Mouse (Mus musculus): ENCODE data around the gene Calm4. TPM values are rescaled to one million over a fixed set of nuclear protein-coding genes. Genes with fewer than 3 reads are reported as not detected.
"Not testable (repeated sequence)": the region's sequence is repeated elsewhere in the genome, so short reads cannot be mapped to it uniquely, and the experiment has no call there.

The Calm4 gene
- not detected for total RNA-seq (2021)
- long read RNA-seq, experiment 1: 0 reads
- long read RNA-seq, experiment 2: 0 reads

GRCm38 (mm10) chr13:3837312-3837807 lies at the start of gene Calm4:
Gene Calm4 (plus strand): TSS chr13:3837757.
- DNase-seq: not testable (repeated sequence)

- DNase-seq: no peak
These were observed 49.0 kb upstream of the Calm4 start for GRCm38 (mm10) chr13:3788588-3788987.

DNA sequence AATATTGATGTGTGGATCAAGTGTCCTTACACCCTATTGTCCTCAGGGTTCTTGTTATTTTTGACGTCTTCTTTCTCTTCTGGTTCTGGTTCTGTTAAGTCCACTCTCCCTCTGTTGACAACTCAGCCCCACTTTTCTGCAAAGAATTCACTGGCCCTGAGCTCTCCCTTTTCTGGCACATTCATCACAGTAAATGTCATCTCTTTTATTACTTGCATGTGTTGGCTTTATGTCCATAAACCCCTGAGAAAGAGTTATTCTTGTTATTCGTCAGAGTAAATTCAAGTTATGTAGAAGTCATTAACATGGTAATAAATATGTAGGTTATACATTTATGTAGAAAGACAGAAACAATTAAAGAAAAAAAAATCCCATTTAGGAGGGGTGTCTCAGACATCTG lies 48.0 kb upstream of the Calm4 start:
- DNase-seq: no peak

DNA sequence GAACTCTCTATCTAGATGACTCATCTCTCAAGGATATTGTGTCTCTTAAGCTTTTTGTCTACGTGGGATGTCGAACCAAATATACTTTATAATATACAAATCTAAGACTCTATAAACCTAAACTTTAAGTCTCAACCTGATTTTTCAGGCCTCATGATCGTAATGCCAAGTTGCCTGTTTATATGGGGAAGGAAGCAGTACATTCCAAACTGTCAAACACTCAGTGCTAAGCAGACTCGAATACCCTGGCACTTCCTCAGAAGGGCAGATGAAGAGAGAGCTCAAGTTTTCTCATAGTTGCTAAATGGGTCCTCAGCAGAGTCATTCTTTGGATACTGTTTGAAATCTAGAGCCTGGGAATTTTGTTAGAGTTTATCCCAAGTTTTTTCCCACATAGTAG lies 40.9 kb upstream of the Calm4 start:
- no peak for DNase-seq

- no peak for DNase-seq
These were observed 38.8 kb upstream of the Calm4 start for GRCm38 (mm10) chr13:3798751-3799150.

GRCm38 (mm10) chr13:3799386-3799785 lies 38.2 kb upstream of the Calm4 start:
- no peak for DNase-seq

- DNase-seq: no peak
These were observed 33.4 kb upstream of the Calm4 start, which contains the start of gene Calml3 for GRCm38 (mm10) chr13:3804186-3804585. Gene Calml3 (minus strand): TSS chr13:3804316.

GRCm38 (mm10) chr13:3805132-3805531 lies 32.4 kb upstream of the Calm4 start:
- no peak for DNase-seq

DNA sequence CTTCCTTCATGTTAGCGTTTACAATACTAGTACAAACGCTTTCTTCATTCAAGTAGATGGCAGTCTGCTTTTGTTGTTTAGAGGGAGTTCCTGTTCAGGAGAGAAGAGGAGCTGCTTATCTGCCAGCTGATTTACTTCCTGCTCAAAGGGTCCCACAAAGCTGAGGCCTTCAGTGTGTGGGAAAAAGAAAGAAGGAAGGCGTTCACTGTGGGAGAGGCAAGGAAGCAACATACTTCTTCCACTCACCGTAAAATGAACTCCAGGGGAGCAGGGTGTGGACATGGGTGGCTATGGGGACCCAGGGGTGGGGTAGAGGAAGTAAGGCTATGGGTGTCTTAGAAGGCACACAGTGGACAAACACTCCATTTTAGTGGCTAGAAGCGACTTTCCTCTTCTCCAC lies 31.9 kb upstream of the Calm4 start:
- DNase-seq: no peak

DNA sequence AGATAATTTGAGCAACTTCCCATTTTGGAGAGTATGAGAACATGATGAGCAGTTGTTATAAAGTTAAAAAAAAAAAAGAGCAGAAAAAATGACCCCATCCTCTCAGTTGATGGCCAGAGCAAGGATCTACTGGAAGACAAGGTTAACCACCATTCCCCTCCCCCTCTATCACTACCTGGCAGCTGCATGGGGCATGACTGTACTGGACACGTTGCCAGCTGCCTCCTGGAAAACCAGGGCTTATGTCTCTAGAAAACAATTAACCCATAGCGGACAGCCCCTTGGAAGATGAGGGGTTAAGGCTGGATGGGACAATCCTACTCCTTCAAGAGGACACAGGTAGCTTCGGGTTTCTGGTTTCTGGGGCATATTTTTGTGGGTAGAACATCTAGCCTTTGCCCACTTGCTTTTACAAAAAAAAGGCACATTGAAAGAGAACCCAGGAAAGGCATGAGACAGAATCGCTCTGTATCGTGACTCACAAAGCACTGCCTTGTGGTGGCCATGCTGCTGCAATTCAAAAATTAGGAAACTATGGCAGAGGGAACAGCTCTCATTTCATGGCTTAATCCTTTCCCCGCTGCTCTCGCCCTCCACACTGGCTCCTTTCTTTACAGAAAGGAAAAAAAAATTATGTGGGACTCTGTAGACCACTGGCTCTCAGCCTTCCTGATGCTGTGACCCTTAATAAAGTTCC lies 30.3 kb upstream of the Calm4 start:
- no peak for DNase-seq

DNA sequence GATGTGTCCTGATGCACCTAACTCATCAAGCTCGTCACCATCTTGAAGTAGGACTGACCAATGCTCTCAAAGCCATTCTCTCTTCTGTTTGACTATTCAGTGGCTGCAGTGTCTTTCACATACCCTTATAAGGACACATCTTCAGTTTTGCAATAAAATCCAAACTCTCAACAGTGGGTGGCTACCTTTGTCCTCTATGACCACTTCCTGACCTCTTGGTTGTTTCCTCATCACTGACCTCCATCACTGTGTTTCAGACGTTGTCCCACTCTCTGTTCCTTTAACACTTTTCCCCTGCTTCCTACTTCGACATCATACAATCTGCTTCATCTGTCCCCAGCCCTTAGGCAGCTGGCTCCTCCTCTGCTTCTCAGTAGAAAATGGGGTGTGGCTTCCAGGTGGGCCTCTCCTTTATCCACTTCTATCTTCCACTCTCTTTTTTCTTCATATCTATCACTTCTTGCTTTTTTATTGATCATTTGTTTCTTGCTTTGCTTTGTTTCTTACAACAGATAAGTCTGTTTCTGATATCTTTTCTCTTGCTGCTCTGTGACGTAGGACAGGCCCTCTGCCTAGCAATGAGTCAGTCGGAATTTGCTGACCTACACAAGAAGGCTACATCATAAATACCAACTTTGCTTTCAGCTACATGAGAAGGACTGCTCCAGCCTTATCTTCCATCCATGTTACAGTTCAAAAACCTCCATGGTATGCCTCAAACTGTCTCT lies 19.4 kb upstream of the Calm4 start:
- DNase-seq: peak in 1 of 2 experiments; percentile 8

GRCm38 (mm10) chr13:3818740-3819076 lies 18.8 kb upstream of the Calm4 start:
- DNase-seq: no peak

GRCm38 (mm10) chr13:3822105-3822504 lies 15.5 kb upstream of the Calm4 start:
- no peak for DNase-seq

- DNase-seq: no peak
These were observed 11.8 kb upstream of the Calm4 start for GRCm38 (mm10) chr13:3825726-3826125.

DNA sequence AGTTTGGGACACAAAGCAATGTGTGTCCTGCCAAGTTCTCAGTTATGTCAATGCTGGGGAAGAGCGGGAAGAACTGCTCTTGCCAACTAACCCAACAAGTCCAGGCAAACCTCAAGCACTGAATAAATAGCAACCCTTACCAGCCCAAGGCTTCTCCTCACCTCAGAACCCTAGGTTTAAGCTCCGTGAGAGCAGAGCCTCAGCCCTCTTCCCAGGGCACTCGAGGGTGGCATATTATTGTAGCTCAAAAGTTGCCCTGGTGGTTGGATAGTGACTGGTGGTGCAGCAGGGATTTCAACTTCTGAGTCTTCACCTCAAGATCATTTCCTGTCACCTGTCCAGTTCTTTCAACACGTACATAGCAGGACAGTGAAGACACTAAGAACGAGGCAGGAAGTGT lies 6.0 kb upstream of the Calm4 start:
- DNase-seq: no peak

DNA sequence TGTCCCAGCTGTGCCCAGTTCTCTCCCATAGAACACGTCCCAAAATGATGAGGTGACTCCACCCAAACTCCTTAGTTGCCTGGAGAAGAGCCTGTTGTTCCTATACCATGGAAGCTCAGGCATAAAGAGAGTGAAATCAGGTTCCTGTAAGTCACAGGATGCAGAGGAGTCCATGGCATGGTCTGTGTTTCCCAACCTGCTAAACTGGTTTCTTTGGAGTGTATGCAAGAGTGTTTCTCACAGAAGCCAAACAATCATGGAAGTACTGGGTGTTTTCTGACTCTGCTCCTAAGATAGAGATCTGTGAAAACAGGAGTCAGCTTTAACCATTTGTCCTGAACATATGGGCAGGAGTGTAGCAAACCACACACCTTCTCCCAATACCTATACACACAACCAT lies 5.6 kb upstream of the Calm4 start:
- DNase-seq: no peak

- DNase-seq: no peak
These were observed 5.1 kb upstream of the Calm4 start for GRCm38 (mm10) chr13:3832450-3832849.

- DNase-seq: not testable (repeated sequence)
These were observed 3.9 kb upstream of the Calm4 start for GRCm38 (mm10) chr13:3833644-3834043.

DNA sequence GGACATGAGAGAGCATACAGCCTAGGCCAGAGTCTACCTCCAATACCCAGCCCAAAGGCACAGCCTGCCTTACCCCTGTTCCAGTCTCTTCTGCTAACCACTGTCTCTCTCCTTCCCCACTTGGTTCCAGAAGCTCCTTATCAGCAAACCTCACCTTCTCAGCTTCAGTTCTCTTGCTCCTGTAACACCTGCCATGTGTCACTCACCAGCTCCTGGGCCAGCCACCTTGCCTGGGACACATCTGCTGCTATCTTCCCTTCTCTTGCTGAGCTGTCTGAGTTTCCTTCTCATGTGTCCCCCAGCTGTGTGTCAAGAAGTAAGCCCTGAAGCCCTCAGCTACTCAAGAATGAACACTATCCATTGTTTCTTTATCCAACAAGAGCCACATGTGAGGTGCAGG lies 3.1 kb downstream of the Calm4 start:
- DNase-seq: not testable (repeated sequence)

DNA sequence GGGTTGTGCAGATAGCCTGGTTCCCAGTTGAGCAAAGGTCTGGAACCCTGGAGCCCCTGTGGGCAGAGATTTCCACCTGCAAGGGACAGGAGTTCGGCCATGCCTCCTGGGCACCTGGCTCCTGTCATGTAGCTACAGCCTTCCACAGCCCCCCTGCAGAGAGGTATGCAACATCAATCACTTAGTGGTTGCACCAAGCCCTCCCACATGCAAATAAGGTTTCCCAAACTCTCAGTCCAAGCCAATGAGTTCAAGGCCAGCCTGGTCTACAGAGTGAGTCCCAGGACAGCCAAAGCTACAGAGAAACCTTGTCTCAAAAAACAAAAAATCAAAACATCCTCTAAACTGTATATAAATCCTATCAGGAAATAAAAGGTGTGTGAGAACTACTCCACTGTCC lies 12.8 kb downstream of the Calm4 start:
- no peak for DNase-seq

DNA sequence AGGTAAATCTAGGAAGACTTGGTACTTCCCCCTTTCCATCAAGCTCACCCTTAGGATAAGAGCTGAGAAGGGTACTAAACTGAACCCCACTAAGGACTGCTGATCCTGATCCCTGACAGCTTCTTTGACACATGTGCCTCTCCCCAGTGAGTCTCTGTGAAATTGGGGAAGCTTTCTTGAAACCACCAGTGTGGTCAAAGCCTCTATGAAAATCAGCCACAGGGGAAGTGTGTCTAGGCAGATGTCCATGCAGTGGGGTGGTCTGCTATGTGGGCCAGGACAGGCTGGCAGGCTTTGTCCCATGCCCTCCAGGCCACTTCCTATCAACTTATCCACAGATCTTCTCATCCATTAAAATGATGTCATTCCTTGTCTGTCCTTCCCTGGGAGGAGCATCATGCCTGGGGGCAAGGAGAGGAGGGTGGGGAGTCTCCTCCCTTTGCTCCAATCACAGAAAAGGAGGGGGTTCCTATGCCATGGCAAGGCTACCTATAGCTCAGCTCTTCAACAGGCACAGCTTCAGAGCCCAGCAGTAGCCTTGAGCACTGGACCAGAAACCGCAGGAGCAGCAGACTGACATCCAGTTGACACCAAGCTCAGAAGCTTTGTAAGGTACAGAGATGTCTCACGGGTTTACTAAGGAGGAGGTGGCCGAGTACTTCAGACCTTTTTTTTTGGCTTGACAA lies 16.2 kb downstream of the Calm4 start, which contains the start of gene Calm5:
Gene Calm5 (plus strand): TSS at position 526 of the 686 bp plus-strand sequence.
- not testable (repeated sequence) for DNase-seq

DNA sequence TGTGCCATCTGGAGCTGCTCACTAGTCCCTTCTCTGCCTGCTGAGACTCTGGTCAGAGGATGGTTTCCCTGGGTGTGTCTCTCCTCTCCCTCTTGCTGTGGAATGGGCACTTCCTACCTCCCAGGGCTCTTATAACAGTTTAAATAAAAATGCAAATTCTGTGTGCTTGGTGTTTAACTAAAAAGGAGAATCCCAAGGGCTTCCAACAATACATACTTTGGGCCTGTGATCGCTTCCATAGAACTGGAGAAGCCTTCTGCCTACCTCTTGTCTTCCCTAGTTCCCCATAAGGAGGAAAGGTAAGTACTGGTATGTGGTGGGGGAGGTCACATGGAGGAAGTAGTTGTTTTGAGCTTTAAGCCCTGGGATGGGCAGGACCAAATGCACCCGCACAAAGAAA lies 17.3 kb downstream of the Calm4 start:
- no peak for DNase-seq

- no peak for DNase-seq
These were observed 18.7 kb downstream of the Calm4 start for GRCm38 (mm10) chr13:3856252-3856651.
